In the genomic region with DNA sequence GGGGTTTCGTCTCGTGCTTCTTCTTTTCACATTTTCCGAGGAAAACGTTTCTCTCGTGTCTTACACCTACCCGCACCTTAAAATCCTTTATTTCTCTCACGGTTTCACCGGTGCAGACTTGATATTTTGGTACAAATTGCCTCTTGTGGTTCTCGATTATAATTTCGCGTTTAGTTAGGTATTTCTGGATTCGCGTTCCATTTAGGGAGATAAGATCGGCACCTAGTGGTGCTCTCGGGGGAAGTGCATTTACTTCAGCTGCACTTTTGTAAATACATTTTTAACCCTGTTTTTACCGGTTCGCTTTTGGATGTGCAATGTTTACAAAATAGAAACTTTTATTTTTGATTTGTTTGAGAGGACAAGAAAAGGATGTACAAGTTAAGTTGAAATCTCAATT, we compare ENCODE assay signal across 7 mouse cellular contexts. TPM values are rescaled to one million over a fixed set of nuclear protein-coding genes. Genes with fewer than 3 reads are reported as not detected.
DNase-seq lines count a peak whose midpoint lies in the region; ATAC-seq and TF ChIP-seq lines count a peak whose summit lies in the region.

No protein-coding gene starts in this region.

- H3K4me1 ChIP-seq in forebrain, embryonic 14.5 days (ENCODE audit: control insufficient read depth, insufficient read depth, low read length): no peaks in the 10 kb centered on the region
- H3K4me1 ChIP-seq in liver, postnatal 0 days (ENCODE audit: insufficient read depth): peaks cover 17% of the 10 kb centered on the region

- H3K27ac ChIP-seq in forebrain, embryonic 14.5 days (ENCODE audit: low read depth, low read length): peak overlapping the region; percentile 98
- peak overlapping the region; percentile 99 for H3K27ac ChIP-seq in liver, postnatal 0 days (ENCODE audit: low read depth)

- peak; percentile 12 for ATAC-seq in CD4-positive, CD25-positive, alpha-beta regulatory T cell, adult 4 months
- no peak for ATAC-seq in forebrain, embryonic 14.5 days
- peak; percentile 24 for ATAC-seq in liver, postnatal 0 days

- no peaks in the 10 kb centered on the region for H3K27me3 ChIP-seq in C2C12 (ENCODE audit: control insufficient read depth, insufficient read depth, insufficient read length)
- no peaks in the 10 kb centered on the region for H3K27me3 ChIP-seq in forebrain, embryonic 14.5 days (replicated peaks; ENCODE audit: control insufficient read depth, insufficient read depth, low read length)
- no peaks in the 10 kb centered on the region for H3K27me3 ChIP-seq in liver, postnatal 0 days (ENCODE audit: insufficient read depth, low read length)

- peaks cover 38% of the 10 kb centered on the region for H3K79me3 ChIP-seq in C2C12 (ENCODE audit: low read depth)

- H3K9ac ChIP-seq in forebrain, embryonic 14.5 days (ENCODE audit: low read length): peak overlapping the region; percentile 76
- peak overlapping the region; percentile 89 for H3K9ac ChIP-seq in liver, postnatal 0 days (replicated peaks)

- no peak; the same call in 1 of the 2 replicates for TF ChIP-seq EP300 in liver, postnatal 0 days (IDR thresholded peaks at IDR 0.05; ENCODE audit: low read depth)

- peak overlapping the region; percentile 43 for H3K4me3 ChIP-seq in C2C12 (ENCODE audit: insufficient read depth, poor library complexity, severe bottlenecking)
- peak overlapping the region; percentile 59 for H3K4me3 ChIP-seq in forebrain, embryonic 14.5 days (ENCODE audit: low read depth, low read length)
- peak overlapping the region; percentile 78 for H3K4me3 ChIP-seq in liver, postnatal 0 days (ENCODE audit: low read depth, low read length)

- WGBS in forebrain, embryonic 14.5 days: 2% methylated on average over 17 of the region's 17 CpGs
- WGBS in liver, postnatal 0 days (ENCODE audit: insufficient replicate concordance): 2% methylated on average over 17 of the region's 17 CpGs

- H3K36me3 ChIP-seq in C2C12 (ENCODE audit: control insufficient read depth, insufficient read depth): peaks cover 3% of the 10 kb centered on the region
- peaks cover 3% of the 10 kb centered on the region; the same call in 1 of the 2 replicates for H3K36me3 ChIP-seq in forebrain, embryonic 14.5 days (ENCODE audit: control insufficient read depth, insufficient read depth, low read length)
- peaks cover 9% of the 10 kb centered on the region; the same call in 1 of the 2 replicates for H3K36me3 ChIP-seq in liver, postnatal 0 days (replicated peaks; ENCODE audit: insufficient read depth, low read length)

- no peak overlapping the region for H3ac ChIP-seq in C2C12 (ENCODE audit: control insufficient read depth, insufficient read length, low read depth)

- DNase-seq in forebrain, embryonic 14.5 days (ENCODE audit: low spot score): peak; percentile 71
- DNase-seq in liver, postnatal 0 days: no peak
- DNase-seq in layer of hippocampus, postnatal 36 days: no peak
- DNase-seq in adrenal gland, postnatal 36 days: no peak
- no peak for DNase-seq in layer of hippocampus, adult 9-11 months

- H3K4me2 ChIP-seq in forebrain, embryonic 14.5 days (ENCODE audit: low read length): peak overlapping the region; percentile 45
- peak overlapping the region; percentile 68 for H3K4me2 ChIP-seq in liver, postnatal 0 days (ENCODE audit: low read depth, low read length)

- TF ChIP-seq CTCF in C2C12 (IDR thresholded peaks at IDR 0.05; ENCODE audit: control insufficient read depth, insufficient read depth, insufficient read length): no peak
- peak; percentile 51 for TF ChIP-seq CTCF in liver, postnatal 0 days (IDR thresholded peaks at IDR 0.05; ENCODE audit: low read depth)

- peaks cover 45% of the 10 kb centered on the region for H3K79me2 ChIP-seq in C2C12 (ENCODE audit: control insufficient read depth, insufficient read depth)

- H3K9me3 ChIP-seq in forebrain, embryonic 14.5 days (replicated peaks; ENCODE audit: control insufficient read depth, low read length): peaks cover 6% of the 10 kb centered on the region; the same call in 1 of the 2 replicates
- peaks cover 4% of the 10 kb centered on the region for H3K9me3 ChIP-seq in liver, postnatal 0 days (ENCODE audit: low read length)

TF ChIP-seq in C2C12, 6 proteins besides CTCF, POLR2A, EP300 and RAD21:
- no peak for TF ChIP-seq MYOD1 (IDR thresholded peaks at IDR 0.05; ENCODE audit: control insufficient read depth, insufficient read length, low read depth)
- no peak for TF ChIP-seq FOSL1 (IDR thresholded peaks at IDR 0.05; ENCODE audit: insufficient read depth, low read length, poor library complexity, severe bottlenecking)
- TF ChIP-seq MAX (IDR thresholded peaks at IDR 0.05): peak; percentile 50
- no peak for TF ChIP-seq CEBPB (IDR thresholded peaks at IDR 0.05; ENCODE audit: low read depth)
TF ChIP-seq in C2C12: peak in this region for 1.

RNA-seq across cellular contexts. Expression of a gene that starts 13.3 kb away (rescaled TPM):
- polyA plus RNA-seq in C2C12 (2012; fragmentation: generic; extraction: Trizol): 6.8 TPM
- 100 to 1,000 TPM in 1 of 2 experiments, 10 to 100 TPM in 1; 96.5 to 115 TPM for polyA plus RNA-seq in CD4-positive, CD25-positive, alpha-beta regulatory T cell, adult 4 months (2017; shearing (Covaris generic))
- 27.1 and 42.0 TPM in 2 replicates for polyA plus RNA-seq in forebrain, embryonic 14.5 days (2014; fragmentation: Nextera tagmentation; extraction: Ambion mirVana)
- polyA plus RNA-seq in liver, postnatal 0 days (2015; fragmentation: Nextera tagmentation; extraction: Ambion mirVana): 5.6 and 6.6 TPM in 2 replicates
- 100 to 1,000 TPM; 101 to 109 TPM for total RNA-seq in layer of hippocampus, postnatal 36 days (2021)
- 10 to 100 TPM; 54.0 to 74.3 TPM for total RNA-seq in adrenal gland, postnatal 36 days (2021)
